Mouse (Mus musculus): ENCODE measurements around the gene Ntn4.

Gene Ntn4

DNA sequence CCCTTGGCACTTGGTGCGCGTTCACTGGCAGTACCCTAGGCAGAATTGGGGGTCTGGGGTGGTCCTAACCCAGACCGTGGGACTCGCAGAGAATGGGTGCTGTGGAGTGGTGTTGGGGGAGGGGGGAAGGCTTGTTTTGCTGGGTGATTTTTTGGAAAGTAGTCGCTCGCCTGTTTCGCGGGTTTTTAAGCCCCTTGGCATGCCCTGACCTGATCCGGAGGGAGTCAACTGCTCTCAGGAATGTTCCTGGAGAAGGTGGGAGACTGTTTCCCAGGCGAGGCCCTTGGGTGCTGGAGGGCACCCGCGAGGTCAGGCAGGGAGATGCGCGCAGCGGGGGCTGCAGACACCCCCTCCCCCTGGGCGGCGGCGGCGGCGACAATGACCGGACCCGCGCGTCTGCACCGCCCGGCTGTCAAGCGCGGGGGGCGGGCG, at the start of gene Ntn4:
TSS of gene Ntn4 (plus strand) at position 161 of the 432 bp plus-strand sequence.
- no peak for DNase-seq (ENCODE audit: low spot score in 2 of 2)

DNA sequence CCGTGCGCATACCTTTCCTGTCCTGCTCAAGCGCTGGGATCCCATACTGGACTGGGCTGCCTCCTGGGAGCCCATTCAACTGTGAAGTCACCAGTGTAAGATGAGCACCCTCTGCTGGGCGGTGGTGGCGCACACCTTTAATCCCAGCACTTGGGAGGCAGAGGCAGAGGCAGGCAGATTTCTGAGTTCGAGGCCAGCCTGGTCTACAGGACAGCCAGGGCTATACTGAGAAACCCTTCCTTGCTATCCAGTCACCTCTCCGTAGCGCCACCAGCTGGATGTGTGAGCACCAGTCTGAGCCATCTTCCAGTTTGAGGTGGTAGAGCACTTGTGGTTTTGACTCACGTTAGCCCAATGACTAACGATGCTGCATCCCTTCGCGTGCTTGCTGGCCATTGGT, 48.0 kb upstream of the Ntn4 start:
- DNase-seq (ENCODE audit: low spot score in 2 of 2) = no peak

- peak; percentile 88 to 94 for DNase-seq (ENCODE audit: low spot score in 2 of 2)
These were observed 46.4 kb upstream of the Ntn4 start for GRCm38 (mm10) chr10:93594022-93594482.

DNA sequence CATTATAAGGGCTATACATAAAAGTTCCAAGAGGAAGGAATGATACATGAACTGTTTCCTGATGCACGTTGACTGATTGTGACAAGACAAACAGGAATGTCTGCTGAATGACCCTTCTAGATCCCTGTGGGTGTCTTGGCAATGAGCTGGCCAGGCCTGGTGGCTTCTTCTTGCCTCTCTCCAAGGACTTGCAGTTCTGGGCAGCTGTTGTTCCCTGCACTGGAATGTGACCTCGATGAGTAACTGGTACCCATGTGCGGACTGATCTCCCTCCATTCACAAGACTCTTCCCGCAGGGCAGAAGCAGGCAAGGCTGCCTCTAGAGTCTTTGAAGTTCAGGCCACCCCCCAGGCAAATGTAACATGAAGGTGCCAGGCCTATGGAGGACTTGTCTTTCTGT, 44.6 kb upstream of the Ntn4 start:
- DNase-seq (ENCODE audit: low spot score in 2 of 2) = no peak

GRCm38 (mm10) chr10:93596641-93597040, 43.8 kb upstream of the Ntn4 start:
- no peak for DNase-seq (ENCODE audit: low spot score in 2 of 2)

DNA sequence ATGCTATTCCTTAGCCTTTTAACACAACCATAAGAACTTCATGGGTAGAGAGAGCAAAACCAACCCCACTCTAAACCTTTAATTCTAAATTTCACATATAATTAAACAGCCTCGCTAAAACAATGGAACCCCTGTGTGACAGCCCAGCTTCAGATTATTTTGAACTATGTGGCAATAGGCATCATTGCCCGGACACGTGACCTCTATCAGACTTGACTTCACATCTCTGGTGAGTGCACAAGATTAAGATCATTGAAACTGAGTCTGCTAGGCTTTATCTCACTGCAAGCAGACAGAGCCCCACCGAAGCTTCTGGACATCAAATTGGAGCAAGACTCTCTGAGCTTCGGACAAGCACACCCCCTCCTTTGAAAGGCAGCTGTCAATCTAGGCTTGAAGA, 38.2 kb upstream of the Ntn4 start:
- DNase-seq (ENCODE audit: low spot score in 2 of 2) = no peak

GRCm38 (mm10) chr10:93603256-93603655, 37.2 kb upstream of the Ntn4 start:
- no peak for DNase-seq (ENCODE audit: low spot score in 2 of 2)

GRCm38 (mm10) chr10:93606326-93606725, 34.2 kb upstream of the Ntn4 start:
- DNase-seq (ENCODE audit: low spot score in 2 of 2) = no peak

GRCm38 (mm10) chr10:93608051-93608450, 32.4 kb upstream of the Ntn4 start:
- DNase-seq (ENCODE audit: low spot score in 2 of 2) = no peak

- no peak for DNase-seq (ENCODE audit: low spot score in 2 of 2)
These were observed 31.2 kb upstream of the Ntn4 start for GRCm38 (mm10) chr10:93609236-93609635.

DNA sequence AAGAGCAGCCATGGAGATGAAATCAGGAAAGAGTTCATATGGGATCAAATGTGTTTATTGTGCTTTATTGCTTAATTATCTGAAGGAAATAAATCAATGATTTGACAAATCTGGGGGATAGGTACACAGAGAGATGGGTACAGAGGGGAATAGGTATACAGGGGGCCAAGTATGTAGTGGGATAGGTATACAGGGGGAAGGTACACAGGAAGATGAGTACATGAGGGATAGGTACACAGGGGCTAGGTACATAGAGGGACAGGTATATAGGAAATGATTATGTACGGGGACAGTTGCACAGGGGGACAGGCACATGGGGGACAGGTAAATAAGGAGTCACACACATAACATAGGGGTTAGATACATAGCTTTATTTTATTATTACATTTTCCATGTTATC, 29.6 kb upstream of the Ntn4 start:
- DNase-seq (ENCODE audit: low spot score in 2 of 2) = no peak

GRCm38 (mm10) chr10:93611419-93612007, 29.0 kb upstream of the Ntn4 start:
- peak; percentile 15 to 45 for DNase-seq (ENCODE audit: low spot score in 2 of 2)

GRCm38 (mm10) chr10:93614850-93615249, 25.6 kb upstream of the Ntn4 start:
- DNase-seq (ENCODE audit: low spot score in 2 of 2) = no peak

DNA sequence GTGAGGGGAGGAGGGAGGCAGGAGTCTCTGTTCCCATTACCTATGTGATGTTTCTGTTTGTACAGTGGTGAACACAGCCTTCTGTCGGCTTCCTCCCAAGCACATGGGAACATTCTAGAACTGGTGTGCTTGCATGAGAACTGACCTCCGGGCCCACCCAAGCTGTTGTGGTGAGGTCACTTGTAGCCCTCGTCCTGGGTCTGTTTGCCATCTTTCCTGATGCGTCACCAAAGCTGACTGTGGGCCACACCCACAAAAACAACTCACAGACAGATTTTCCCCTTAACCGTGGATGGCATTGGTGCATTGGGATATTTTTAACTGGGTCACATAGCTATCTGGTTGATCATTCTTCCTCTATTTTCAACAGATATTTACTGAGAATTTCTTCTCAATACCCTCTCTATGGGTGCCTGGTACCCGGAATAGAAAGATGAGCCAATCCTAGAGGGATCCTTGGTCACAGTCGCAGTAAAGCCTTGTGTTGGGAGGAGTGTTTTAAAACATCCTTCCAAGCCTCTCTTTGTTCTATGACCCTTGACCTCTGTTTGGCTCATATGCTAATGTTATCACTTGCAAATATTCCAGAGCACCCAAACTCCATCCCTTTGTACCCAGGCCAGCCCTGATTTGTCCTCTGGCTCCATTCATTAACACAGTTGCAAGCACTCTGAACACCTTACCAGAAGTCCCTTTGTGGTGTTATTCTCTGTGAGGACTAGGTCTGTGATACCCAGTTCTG, 19.9 kb upstream of the Ntn4 start:
- no peak for DNase-seq (ENCODE audit: low spot score in 2 of 2)

GRCm38 (mm10) chr10:93623725-93624124, 16.8 kb upstream of the Ntn4 start:
- DNase-seq (ENCODE audit: low spot score in 2 of 2) = no peak

DNA sequence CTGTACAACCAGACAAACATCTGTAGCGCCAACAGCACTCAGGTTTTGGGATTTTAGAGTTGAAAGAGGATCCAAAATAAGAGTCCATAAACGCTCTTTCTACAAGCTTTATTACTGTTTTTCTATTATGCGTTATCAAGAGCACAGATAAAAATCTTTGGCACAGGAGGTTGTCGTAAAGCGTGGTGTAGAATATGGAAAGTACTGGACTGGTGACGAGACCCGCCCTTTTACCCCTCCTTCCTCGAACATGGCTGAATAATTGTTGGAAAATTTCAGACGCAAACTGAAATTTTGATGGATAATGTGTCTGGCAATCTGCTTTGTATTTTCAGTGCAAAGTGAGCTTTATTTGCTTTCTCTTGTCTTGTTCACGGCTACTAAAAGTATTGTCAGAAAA, 16.3 kb upstream of the Ntn4 start:
- no peak for DNase-seq (ENCODE audit: low spot score in 2 of 2)

- no peak for DNase-seq (ENCODE audit: low spot score in 2 of 2)
These were observed 10.2 kb upstream of the Ntn4 start for GRCm38 (mm10) chr10:93630310-93630709.

DNA sequence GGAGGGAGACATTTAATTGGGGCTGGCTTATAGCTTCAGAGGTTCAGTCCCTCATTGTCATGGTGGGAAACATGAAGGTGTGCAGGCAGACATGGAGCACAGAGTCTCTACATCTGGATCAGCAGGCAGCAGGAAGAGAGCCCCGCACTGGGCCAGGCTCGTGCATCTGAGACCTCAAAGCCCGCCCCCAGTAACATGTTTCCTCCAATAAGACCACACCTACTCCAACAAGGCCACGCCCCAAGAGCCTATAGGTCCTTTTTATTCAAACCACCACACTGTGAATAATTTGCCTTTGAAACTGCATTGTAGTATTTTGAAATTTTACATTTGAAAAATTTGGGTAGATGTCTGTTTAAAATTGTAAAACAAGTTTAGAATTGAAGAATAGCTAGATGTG, 8.4 kb upstream of the Ntn4 start:
- DNase-seq (ENCODE audit: low spot score in 2 of 2) = no peak

- peak in 1 of 2 experiments; percentile 16 for DNase-seq (ENCODE audit: low spot score in 2 of 2)
These were observed 6.9 kb upstream of the Ntn4 start for GRCm38 (mm10) chr10:93633563-93633962.

DNA sequence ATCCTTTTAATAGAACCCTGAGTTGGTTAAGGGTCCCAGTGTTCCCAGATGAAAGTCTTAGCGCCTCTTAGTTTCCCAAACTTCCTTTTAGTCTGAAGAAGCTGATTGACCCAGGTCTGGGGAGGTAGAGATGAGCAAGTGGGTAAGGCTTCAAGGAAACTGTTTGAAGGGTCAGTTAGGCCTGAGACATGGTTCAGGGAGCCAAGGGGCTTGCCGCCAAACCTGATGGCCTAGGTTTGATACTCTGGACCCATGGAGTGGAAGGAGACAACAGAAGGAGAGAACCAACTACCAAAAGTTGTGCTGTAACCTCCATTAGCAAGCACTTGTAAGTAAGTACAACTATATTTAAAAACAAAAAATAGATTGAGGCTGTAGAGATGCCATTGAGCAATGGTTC, 6.5 kb upstream of the Ntn4 start:
- no peak for DNase-seq (ENCODE audit: low spot score in 2 of 2)

- no peak for DNase-seq (ENCODE audit: low spot score in 2 of 2)
These were observed 4.5 kb upstream of the Ntn4 start for GRCm38 (mm10) chr10:93635941-93636340.

DNA sequence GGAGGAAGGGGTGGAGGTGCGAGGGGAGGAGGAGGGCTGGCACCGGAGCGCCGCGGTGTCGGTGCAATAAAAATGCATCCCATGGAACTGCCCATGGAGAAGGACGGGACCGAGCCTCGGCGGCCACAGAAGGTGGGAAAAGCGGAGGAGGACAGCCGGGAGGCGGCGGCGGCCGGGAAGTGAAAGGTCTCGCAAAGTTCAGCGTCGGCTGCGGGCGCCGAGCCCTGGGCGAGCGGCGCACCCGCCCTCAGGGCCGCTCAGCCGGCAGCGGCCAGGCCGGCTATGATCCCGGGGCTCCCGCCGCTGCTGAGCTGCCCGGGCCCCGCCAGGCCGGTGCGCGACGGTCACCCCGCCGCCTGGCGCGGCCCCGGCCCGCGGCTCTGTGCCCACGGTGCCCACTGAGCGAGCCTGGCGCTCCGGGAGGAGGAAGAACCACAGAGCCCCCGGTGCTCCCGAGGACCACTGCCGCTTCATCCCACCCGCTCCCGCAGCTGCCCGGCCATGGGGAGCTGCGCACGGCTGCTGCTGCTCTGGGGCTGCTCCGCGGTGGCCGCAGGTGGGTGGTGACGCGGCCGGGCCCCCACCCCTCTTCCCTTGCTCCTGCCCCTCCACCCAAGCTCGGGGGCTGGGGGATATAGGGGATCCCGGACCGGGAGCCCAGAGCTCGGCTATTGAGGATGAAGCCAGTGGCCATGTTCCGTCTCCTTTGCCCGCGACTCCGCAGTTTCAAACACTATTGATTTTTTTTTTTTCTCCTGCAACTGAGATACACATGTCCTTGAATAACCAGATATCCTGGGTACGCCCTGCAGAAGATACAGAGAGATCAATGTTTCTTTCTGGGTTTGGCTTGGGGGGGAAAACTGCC, 706 bp downstream of the Ntn4 start:
- DNase-seq (ENCODE audit: low spot score in 2 of 2) = peak in 1 of 2 experiments; percentile 29
